Mouse (Mus musculus) stomach, postnatal 0 days (tissue): ENCODE measurements at regions not wholly inside any gene's neighbourhood (a gene's known extent, or its start where the extent isn't known, plus 50 kb on each side); places are given as distances from the start of the nearest gene placed in this dataset.

Experiments
- ATAC-seq: fragments of 200-750 bp; cut with Nextera tagmentation; 2 replicates; pipeline ENCODE4 v1.8.0; 2017; ENCODE audit not compliant: low FRiP score, low TSS enrichment
- DNase-seq: peaks from one replicate; pipeline ENCODE4 v3.0.0-alpha.2; 2016; ENCODE audit warnings: low spot score
- H3K27ac ChIP-seq: fragments of 300-500 bp; sonication (generic); replicated peaks from 2 replicates; pipeline ENCODE4 v1.5.1; 2014; ENCODE audit warnings: mild to moderate bottlenecking, control low read depth
- H3K27me3 ChIP-seq: fragments of 300-500 bp; sonication (generic); 2 replicates; pipeline ENCODE4 v1.6.1; 2014; ENCODE audit warnings: low read length; ENCODE audit not compliant: control insufficient read depth, insufficient read depth
- H3K36me3 ChIP-seq: fragments of 300-500 bp; sonication (generic); 2 replicates; pipeline ENCODE4 v1.6.1; 2014; ENCODE audit warnings: low read length, mixed read lengths; ENCODE audit not compliant: control insufficient read depth, insufficient read depth
- H3K4me1 ChIP-seq: fragments of 300-500 bp; sonication (generic); replicated peaks from 2 replicates; pipeline ENCODE4 v1.6.1; 2014; ENCODE audit warnings: antibody characterized with exemption; ENCODE audit not compliant: control insufficient read depth, insufficient read depth
- H3K4me2 ChIP-seq: fragments of 300-500 bp; sonication (generic); replicated peaks from 2 replicates; pipeline ENCODE4 v1.6.1; 2014; ENCODE audit warnings: low read depth, mild to moderate bottlenecking, control low read depth, moderate library complexity
- H3K4me3 ChIP-seq: fragments of 300-500 bp; sonication (generic); 2 replicates; pipeline ENCODE4 v1.5.1; 2014; ENCODE audit warnings: low read depth, low read length, control low read depth
- H3K9ac ChIP-seq: fragments of 300-500 bp; sonication (generic); 2 replicates; pipeline ENCODE4 v1.6.1; 2014; ENCODE audit warnings: mild to moderate bottlenecking, low read length, control low read depth, mixed read lengths
- H3K9me3 ChIP-seq: fragments of 300-500 bp; sonication (generic); 2 replicates; pipeline ENCODE4 v1.6.1; 2016; ENCODE audit warnings: low read length; ENCODE audit not compliant: control insufficient read depth
- CTCF ChIP-seq: IDR thresholded peaks from 2 replicates; pipeline ENCODE4 v1.5.1; 2016; ENCODE audit warnings: antibody characterized with exemption, low read depth, mild to moderate bottlenecking, moderate library complexity
- EP300 ChIP-seq: optimal IDR thresholded peaks from 2 replicates; pipeline ENCODE3; 2016; ENCODE audit warnings: antibody characterized with exemption
- WGBS: fragments of 180-500 bp; shearing (Covaris S2); extraction: QIAGEN DNeasy Blood & Tissue Kit; methylation state at CpG from one replicate; pipeline ENCODE4 v1.1.7; 2014; 5-methylcytosine and 5-hydroxymethylcytosine counted together

DNA sequence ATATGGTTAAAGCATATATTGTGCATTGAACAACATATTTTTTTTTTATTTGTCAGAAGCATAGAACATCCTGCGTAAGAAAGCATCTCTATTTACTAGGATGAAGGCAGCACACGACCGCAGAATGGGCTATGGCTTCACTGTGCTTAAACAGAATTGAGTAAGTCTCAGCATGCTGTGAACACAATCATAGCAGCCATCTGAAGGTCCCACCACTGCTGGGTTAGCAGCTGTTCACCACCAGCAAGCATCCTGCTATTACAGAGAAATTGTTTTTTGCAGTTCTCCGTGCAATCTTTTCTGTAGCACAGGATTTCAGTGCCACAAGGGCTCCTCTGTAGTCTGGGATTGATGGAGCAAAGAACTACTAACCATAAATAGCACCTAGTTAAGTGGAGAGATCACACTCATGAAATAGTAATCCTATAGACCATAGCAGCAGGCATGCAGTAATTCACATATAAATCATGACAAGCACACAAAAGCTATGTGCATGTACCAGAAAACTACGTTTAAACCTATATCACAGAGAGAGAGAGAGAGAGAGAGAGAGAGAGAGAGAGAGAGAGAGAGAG, 537.3 kb downstream of the Basp1 start:
- Histone ChIP-seq H3K9me3 (no peaks in the 10 kb centered on the region), H3K36me3 (no peaks in the 10 kb centered on the region), H3K4me3 (no peak overlapping the region), H3K4me1 (no peaks in the 10 kb centered on the region), H3K27me3 (no peaks in the 10 kb centered on the region), H3K9ac (no peak overlapping the region), H3K4me2 (no peak overlapping the region), H3K27ac (no peak overlapping the region)
- no peak for ATAC-seq
- no peak for DNase-seq
- WGBS = 80% methylated on average over 5 of the region's 5 CpGs
- TF ChIP-seq CTCF = no peak

DNA sequence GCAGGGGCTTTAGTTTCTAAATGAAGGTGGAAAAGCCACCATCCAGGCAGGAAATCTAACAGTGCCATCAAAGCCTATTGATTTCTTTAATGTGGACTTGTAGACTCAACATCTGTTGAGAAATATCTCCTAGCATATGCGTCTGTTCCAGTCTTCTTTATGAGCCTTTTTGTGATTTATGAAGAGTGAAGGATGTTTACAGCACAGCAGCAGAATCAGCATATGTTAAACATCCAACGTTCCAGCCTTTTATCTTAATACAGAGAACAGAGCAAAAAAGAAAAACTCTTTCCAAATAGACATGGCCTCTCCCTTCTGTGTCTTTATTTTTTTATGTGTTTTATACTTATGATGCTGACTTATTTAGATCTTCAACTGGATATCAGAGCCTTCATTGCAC, 573.3 kb downstream of the Basp1 start:
- Histone ChIP-seq H3K27ac (no peak overlapping the region), H3K9me3 (no peaks in the 10 kb centered on the region), H3K27me3 (no peaks in the 10 kb centered on the region), H3K4me2 (no peak overlapping the region), H3K4me3 (no peak overlapping the region), H3K4me1 (no peaks in the 10 kb centered on the region), H3K36me3 (no peaks in the 10 kb centered on the region), H3K9ac (no peak overlapping the region)
- WGBS = 39% methylated on average over 2 of the region's 2 CpGs
- DNase-seq (no peak), ATAC-seq (no peak)
- no peak for TF ChIP-seq CTCF
- TF ChIP-seq EP300 = no peak

DNA sequence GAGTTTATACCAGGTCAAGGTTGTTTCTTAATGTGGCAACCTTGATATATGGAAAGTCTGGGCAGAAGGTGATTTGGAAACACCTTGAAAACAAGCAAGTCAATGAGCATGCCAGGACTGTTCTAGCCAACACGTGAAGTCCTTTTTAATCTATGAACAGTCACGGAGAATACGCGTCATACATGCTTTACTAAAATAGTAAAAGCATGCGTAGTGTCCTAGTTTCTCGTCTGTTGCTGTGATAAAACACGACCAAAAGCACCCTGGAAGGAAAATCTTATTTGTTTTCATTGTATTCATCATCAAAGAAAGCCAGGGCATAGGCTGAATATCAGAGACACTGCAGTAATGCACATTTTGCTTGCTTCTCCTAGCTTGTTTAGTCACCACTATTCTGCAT, 575.2 kb downstream of the Basp1 start:
- WGBS = 86% methylated on average over 7 of the region's 7 CpGs
- Histone ChIP-seq H3K4me1 (no peaks in the 10 kb centered on the region), H3K4me2 (no peak overlapping the region), H3K9me3 (no peaks in the 10 kb centered on the region), H3K27me3 (no peaks in the 10 kb centered on the region), H3K9ac (no peak overlapping the region), H3K36me3 (no peaks in the 10 kb centered on the region), H3K27ac (no peak overlapping the region), H3K4me3 (no peak overlapping the region)
- TF ChIP-seq CTCF (no peak), EP300 (no peak)
- ATAC-seq (no peak), DNase-seq (no peak)

DNA sequence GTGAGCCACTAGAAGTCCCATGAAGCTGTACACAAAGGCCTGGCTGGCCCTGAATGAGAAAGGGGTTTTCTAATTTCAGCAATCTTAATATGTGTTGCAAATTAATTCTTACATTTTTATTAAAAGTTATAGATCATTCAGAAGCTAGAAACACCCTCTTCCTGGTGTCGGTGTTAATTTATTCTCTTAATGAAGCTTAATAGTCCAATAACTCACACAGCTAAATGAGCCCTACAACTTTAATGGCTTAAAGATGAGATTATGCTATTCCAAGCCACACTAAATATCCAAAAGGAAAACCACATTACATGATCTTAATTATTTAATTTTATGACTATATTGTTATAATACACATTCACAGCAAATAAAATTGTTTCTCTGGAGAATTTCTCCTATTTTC, 585.7 kb downstream of the Basp1 start:
- WGBS = 94% methylated on average over 1 of the region's 1 CpGs
- ATAC-seq = no peak

DNA sequence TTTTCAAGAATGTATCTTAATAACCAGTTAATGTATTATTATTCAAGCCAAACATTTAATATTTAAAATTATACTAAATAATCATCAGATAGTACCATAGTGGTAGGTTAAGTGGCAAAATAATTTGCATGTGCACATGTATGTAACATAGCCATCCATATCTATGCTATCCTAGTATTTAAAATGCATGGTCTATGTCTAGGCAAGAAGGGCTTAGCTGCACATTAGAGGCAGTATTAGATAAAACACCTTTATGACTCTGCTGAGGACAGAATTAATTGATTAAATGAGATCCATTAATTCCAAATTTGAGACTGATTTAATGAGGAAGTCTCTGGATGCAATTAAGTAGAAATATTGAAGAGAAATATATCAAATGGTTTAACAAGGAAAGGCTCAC, 586.3 kb downstream of the Basp1 start:
- ATAC-seq (no peak), DNase-seq (no peak)
- Histone ChIP-seq H3K27me3 (no peaks in the 10 kb centered on the region), H3K36me3 (no peaks in the 10 kb centered on the region), H3K27ac (no peak overlapping the region), H3K4me2 (no peak overlapping the region), H3K9me3 (no peaks in the 10 kb centered on the region), H3K9ac (no peak overlapping the region), H3K4me3 (no peak overlapping the region), H3K4me1 (no peaks in the 10 kb centered on the region)
- TF ChIP-seq EP300 = no peak
- TF ChIP-seq CTCF = no peak

More for the DNA sequence above, 585.7 kb downstream of the Basp1 start:
- TF ChIP-seq EP300 (no peak), CTCF (no peak)
- Histone ChIP-seq H3K27me3 (no peaks in the 10 kb centered on the region), H3K4me3 (no peak overlapping the region), H3K9me3 (no peaks in the 10 kb centered on the region), H3K9ac (no peak overlapping the region), H3K4me2 (no peak overlapping the region), H3K4me1 (no peaks in the 10 kb centered on the region), H3K36me3 (no peaks in the 10 kb centered on the region), H3K27ac (no peak overlapping the region)
- no peak for DNase-seq

DNA sequence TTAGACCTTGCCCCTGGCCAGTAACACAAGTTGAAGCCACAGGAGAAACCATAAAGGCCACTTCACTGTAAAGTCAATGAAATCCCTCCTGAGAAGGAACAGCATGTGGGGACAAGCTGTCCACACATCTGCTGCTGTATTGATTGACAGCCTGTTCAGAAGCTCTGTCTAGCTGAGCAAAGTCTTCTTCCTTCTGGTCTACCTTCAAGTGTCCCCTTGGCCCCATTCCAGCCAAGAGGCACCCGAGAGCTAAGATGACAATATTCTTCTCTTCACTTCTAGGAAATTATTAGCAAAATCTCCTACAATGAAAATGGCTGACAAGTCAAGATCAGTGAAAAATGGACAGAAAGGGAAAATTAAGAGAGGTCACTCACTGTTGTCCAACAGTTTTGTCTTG, 616.7 kb downstream of the Basp1 start:
- WGBS = 71% methylated on average over 1 of the region's 1 CpGs
- Histone ChIP-seq H3K9ac (no peak overlapping the region), H3K4me3 (no peak overlapping the region), H3K4me2 (no peak overlapping the region), H3K4me1 (no peaks in the 10 kb centered on the region), H3K27me3 (no peaks in the 10 kb centered on the region), H3K36me3 (no peaks in the 10 kb centered on the region), H3K9me3 (no peaks in the 10 kb centered on the region), H3K27ac (no peak overlapping the region)
- no peak for TF ChIP-seq CTCF
- no peak for TF ChIP-seq EP300
- DNase-seq (no peak), ATAC-seq (no peak)
